In genomic region chr11:60927264-60927663, GRCm38 (mm10) we compare ENCODE assay signal across 8 mouse cellular contexts. TPM values are rescaled to one million over a fixed set of nuclear protein-coding genes. Genes with fewer than 3 reads are reported as not detected.
DNase-seq lines count a peak whose midpoint lies in the region; ATAC-seq lines count a peak whose summit lies in the region.

No protein-coding gene starts in this region.

- no peak overlapping the region; the same call in 1 of the 2 replicates for H3K27ac ChIP-seq in hindbrain, embryonic 10.5 days
- H3K27ac ChIP-seq in lung, embryonic 15.5 days: peak overlapping the region; percentile 37; the same call in 1 of the 2 replicates

- H3K27me3 ChIP-seq in hindbrain, embryonic 10.5 days (ENCODE audit: insufficient read depth, poor library complexity, severe bottlenecking): peaks cover 13% of the 10 kb centered on the region; the same call in 1 of the 2 replicates
- H3K27me3 ChIP-seq in lung, embryonic 15.5 days: no peaks in the 10 kb centered on the region

- peaks cover 36% of the 10 kb centered on the region for H3K4me1 ChIP-seq in hindbrain, embryonic 10.5 days (replicated peaks)
- peaks cover 24% of the 10 kb centered on the region for H3K4me1 ChIP-seq in lung, embryonic 15.5 days

- WGBS in hindbrain, embryonic 10.5 days: under 1% methylated on average over 9 of the region's 9 CpGs
- 0% methylated on average over 9 of the region's 9 CpGs for WGBS in lung, embryonic 15.5 days

- H3K9me3 ChIP-seq in hindbrain, embryonic 10.5 days: no peaks in the 10 kb centered on the region
- H3K9me3 ChIP-seq in lung, embryonic 15.5 days: no peaks in the 10 kb centered on the region

- H3K9ac ChIP-seq in lung, embryonic 15.5 days: no peak overlapping the region

- H3K36me3 ChIP-seq in hindbrain, embryonic 10.5 days: no peaks in the 10 kb centered on the region
- H3K36me3 ChIP-seq in lung, embryonic 15.5 days: no peaks in the 10 kb centered on the region

- DNase-seq in MEL-GATA-1-ER (ENCODE audit: extremely low read depth, low read depth): peak; percentile 86
- DNase-seq in cerebellum, adult 8-10 months: peak; percentile 90
- peak; percentile 93 for DNase-seq in hindbrain, embryonic 10.5 days (ENCODE audit: low spot score)
- DNase-seq in layer of hippocampus, adult 9-10 months (ENCODE audit: low spot score): peak; percentile 93
- DNase-seq in ovary, postnatal 10 days (ENCODE audit: low spot score): peak; percentile 78
- DNase-seq in thymus, postnatal 0 days (ENCODE audit: low spot score): peak; percentile 91

- ATAC-seq in frontal cortex, adult (ENCODE audit: low TSS enrichment): peak; percentile 88
- peak; percentile 43; the same call in 1 of the 2 replicates for ATAC-seq in lung, embryonic 15.5 days (ENCODE audit: borderline replicate concordance, extremely low read depth, low FRiP score, low TSS enrichment)

- peak overlapping the region; percentile 41 for H3K4me3 ChIP-seq in hindbrain, embryonic 10.5 days
- H3K4me3 ChIP-seq in lung, embryonic 15.5 days: peak overlapping the region; percentile 13; the same call in 1 of the 2 replicates

- H3K4me2 ChIP-seq in lung, embryonic 15.5 days: peak overlapping the region; percentile 44

RNA-seq across cellular contexts. Expression of gene Map2k3, which starts 4.6 kb away (rescaled TPM):
- polyA plus RNA-seq in hindbrain, embryonic 10.5 days (2016; fragmentation: Nextera tagmentation; extraction: Ambion mirVana): 55.9 and 67.5 TPM in 2 replicates
- polyA plus RNA-seq in lung, embryonic 15.5 days (2015; fragmentation: Nextera tagmentation; extraction: Ambion mirVana): 109 and 115 TPM in 2 replicates
- 70.5 and 73.5 TPM in 2 replicates for polyA plus RNA-seq in thymus, postnatal 0 days (2015; fragmentation: Nextera tagmentation; extraction: Ambion mirVana)

RNA-seq across cellular contexts. Expression of gene Natd1, which starts 12.7 kb away (rescaled TPM):
- polyA plus RNA-seq in hindbrain, embryonic 10.5 days (2016; fragmentation: Nextera tagmentation; extraction: Ambion mirVana): 22.1 and 26.3 TPM in 2 replicates
- polyA plus RNA-seq in lung, embryonic 15.5 days (2015; fragmentation: Nextera tagmentation; extraction: Ambion mirVana): 21.3 and 26.6 TPM in 2 replicates
- 11.9 and 15.0 TPM in 2 replicates for polyA plus RNA-seq in thymus, postnatal 0 days (2015; fragmentation: Nextera tagmentation; extraction: Ambion mirVana)

RNA-seq across cellular contexts. Expression of gene Tmem11, which starts 48.2 kb away (rescaled TPM):
- polyA plus RNA-seq in hindbrain, embryonic 10.5 days (2016; fragmentation: Nextera tagmentation; extraction: Ambion mirVana): 68.7 and 75.6 TPM in 2 replicates
- 63.6 and 67.3 TPM in 2 replicates for polyA plus RNA-seq in lung, embryonic 15.5 days (2015; fragmentation: Nextera tagmentation; extraction: Ambion mirVana)
- 46.0 and 52.0 TPM in 2 replicates for polyA plus RNA-seq in thymus, postnatal 0 days (2015; fragmentation: Nextera tagmentation; extraction: Ambion mirVana)
